Mouse (Mus musculus) E14TG2a.4 (cell line): Measurements from ENCODE around the gene Adgrg5.

Experiments used
- H3K27me3 ChIP-seq: 2 replicates; pipeline ENCODE4 v1.6.1; 2014; ENCODE audit warnings: low read length, control low read depth; ENCODE audit not compliant: insufficient read depth
- H3K36me3 ChIP-seq: 2 replicates; pipeline ENCODE4 v1.6.1; 2014; ENCODE audit warnings: low read length, control low read depth; ENCODE audit not compliant: insufficient read depth
- H3K4me1 ChIP-seq: replicated peaks from 2 replicates; pipeline ENCODE4 v1.6.1; 2014; ENCODE audit warnings: low read depth, low read length, control low read depth
- H3K4me3 ChIP-seq: replicated peaks from 2 replicates; pipeline ENCODE4 v1.5.1; 2014; ENCODE audit warnings: mild to moderate bottlenecking, low read length
- H3K9me3 ChIP-seq: 2 replicates; pipeline ENCODE4 v1.6.1; 2014; ENCODE audit warnings: low read length, control low read depth
- CTCF ChIP-seq: conservative IDR thresholded peaks from 2 replicates; pipeline ENCODE4 v1.5.1; 2014; ENCODE audit warnings: low read length
- NANOG ChIP-seq: IDR thresholded peaks from 2 replicates; pipeline ENCODE4 v1.6.1; 2014; ENCODE audit warnings: borderline replicate concordance, low read length, mixed read lengths
- POU5F1 ChIP-seq: IDR thresholded peaks from 2 replicates; pipeline ENCODE4 v1.6.1; 2014; ENCODE audit warnings: low read length, borderline replicate concordance

The Adgrg5 gene

GRCm38 (mm10) chr8:94988619-94989018 lies 65.1 kb downstream of the Adgrg5 start:
- H3K27me3 ChIP-seq: peaks cover 37% of the 10 kb centered on the region
- no peaks in the 10 kb centered on the region for H3K9me3 ChIP-seq
- TF ChIP-seq CTCF: no peak
- no peak for TF ChIP-seq NANOG
- no peak for TF ChIP-seq POU5F1
- H3K4me1 ChIP-seq: peaks cover 54% of the 10 kb centered on the region
- H3K4me3 ChIP-seq: no peak overlapping the region
- H3K36me3 ChIP-seq: no peaks in the 10 kb centered on the region

- Histone ChIP-seq H3K27me3 (peaks cover 48% of the 10 kb centered on the region), H3K4me3 (no peak overlapping the region), H3K36me3 (no peaks in the 10 kb centered on the region), H3K4me1 (peaks cover 50% of the 10 kb centered on the region), H3K9me3 (no peaks in the 10 kb centered on the region)
- TF ChIP-seq CTCF (no peak), NANOG (no peak), POU5F1 (no peak)
Observed at GRCm38 (mm10) chr8:94989711-94990110, 66.2 kb downstream of the Adgrg5 start.

GRCm38 (mm10) chr8:94990598-94991453 lies 67.3 kb downstream of the Adgrg5 start:
- TF ChIP-seq CTCF (no peak), NANOG (no peak), POU5F1 (no peak)

GRCm38 (mm10) chr8:94991454-94991994 lies 68.0 kb downstream of the Adgrg5 start:
- TF ChIP-seq CTCF (no peak), NANOG (no peak), POU5F1 (no peak)
- peaks cover 33% of the 10 kb centered on the region for H3K4me1 ChIP-seq

More at GRCm38 (mm10) chr8:94990598-94991453, 67.3 kb downstream of the Adgrg5 start:
- H3K36me3 ChIP-seq: no peaks in the 10 kb centered on the region
- no peak overlapping the region for H3K4me3 ChIP-seq
- no peaks in the 10 kb centered on the region for H3K9me3 ChIP-seq
- H3K4me1 ChIP-seq: peaks cover 40% of the 10 kb centered on the region
- peaks cover 50% of the 10 kb centered on the region for H3K27me3 ChIP-seq

GRCm38 (mm10) chr8:94992010-94992409 lies 68.5 kb downstream of the Adgrg5 start:
- no peak overlapping the region for H3K4me3 ChIP-seq
- TF ChIP-seq POU5F1 (no peak), CTCF (no peak), NANOG (no peak)
- peaks cover 32% of the 10 kb centered on the region for H3K4me1 ChIP-seq

More at GRCm38 (mm10) chr8:94991454-94991994, 68.0 kb downstream of the Adgrg5 start:
- H3K4me3 ChIP-seq: no peak overlapping the region
- peaks cover 54% of the 10 kb centered on the region for H3K27me3 ChIP-seq
- H3K9me3 ChIP-seq: no peaks in the 10 kb centered on the region
- H3K36me3 ChIP-seq: no peaks in the 10 kb centered on the region

GRCm38 (mm10) chr8:94992534-94992933 lies 69.0 kb downstream of the Adgrg5 start:
- H3K4me3 ChIP-seq: no peak overlapping the region
- peaks cover 34% of the 10 kb centered on the region for H3K4me1 ChIP-seq
- H3K36me3 ChIP-seq: no peaks in the 10 kb centered on the region
- TF ChIP-seq CTCF (no peak), NANOG (no peak), POU5F1 (no peak)
- peaks cover 48% of the 10 kb centered on the region for H3K27me3 ChIP-seq
- no peaks in the 10 kb centered on the region for H3K9me3 ChIP-seq

More at GRCm38 (mm10) chr8:94992010-94992409, 68.5 kb downstream of the Adgrg5 start:
- Histone ChIP-seq H3K27me3 (peaks cover 51% of the 10 kb centered on the region), H3K9me3 (no peaks in the 10 kb centered on the region), H3K36me3 (no peaks in the 10 kb centered on the region)
